Mouse (Mus musculus) stomach, postnatal 0 days (tissue): Measurements from ENCODE around the gene Tbca. TPM values are rescaled to one million over a fixed set of nuclear protein-coding genes. Genes with fewer than 3 reads are reported as not detected.

ENCODE experiments used
- ATAC-seq: fragments of 200-750 bp; cut with Nextera tagmentation; 2 replicates; pipeline ENCODE4 v1.8.0; 2017; ENCODE audit not compliant: low FRiP score, low TSS enrichment
- DNase-seq: peaks from one replicate; pipeline ENCODE4 v3.0.0-alpha.2; 2016; ENCODE audit warnings: low spot score
- H3K27ac ChIP-seq: fragments of 300-500 bp; sonication (generic); replicated peaks from 2 replicates; pipeline ENCODE4 v1.5.1; 2014; ENCODE audit warnings: mild to moderate bottlenecking, control low read depth
- H3K27me3 ChIP-seq: fragments of 300-500 bp; sonication (generic); 2 replicates; pipeline ENCODE4 v1.6.1; 2014; ENCODE audit warnings: low read length; ENCODE audit not compliant: control insufficient read depth, insufficient read depth
- H3K36me3 ChIP-seq: fragments of 300-500 bp; sonication (generic); 2 replicates; pipeline ENCODE4 v1.6.1; 2014; ENCODE audit warnings: low read length, mixed read lengths; ENCODE audit not compliant: control insufficient read depth, insufficient read depth
- H3K4me1 ChIP-seq: fragments of 300-500 bp; sonication (generic); replicated peaks from 2 replicates; pipeline ENCODE4 v1.6.1; 2014; ENCODE audit warnings: antibody characterized with exemption; ENCODE audit not compliant: control insufficient read depth, insufficient read depth
- H3K4me2 ChIP-seq: fragments of 300-500 bp; sonication (generic); replicated peaks from 2 replicates; pipeline ENCODE4 v1.6.1; 2014; ENCODE audit warnings: low read depth, mild to moderate bottlenecking, control low read depth, moderate library complexity
- H3K4me3 ChIP-seq: fragments of 300-500 bp; sonication (generic); 2 replicates; pipeline ENCODE4 v1.5.1; 2014; ENCODE audit warnings: low read depth, low read length, control low read depth
- H3K9ac ChIP-seq: fragments of 300-500 bp; sonication (generic); 2 replicates; pipeline ENCODE4 v1.6.1; 2014; ENCODE audit warnings: mild to moderate bottlenecking, low read length, control low read depth, mixed read lengths
- H3K9me3 ChIP-seq: fragments of 300-500 bp; sonication (generic); 2 replicates; pipeline ENCODE4 v1.6.1; 2016; ENCODE audit warnings: low read length; ENCODE audit not compliant: control insufficient read depth
- CTCF ChIP-seq: IDR thresholded peaks from 2 replicates; pipeline ENCODE4 v1.5.1; 2016; ENCODE audit warnings: antibody characterized with exemption, low read depth, mild to moderate bottlenecking, moderate library complexity
- EP300 ChIP-seq: optimal IDR thresholded peaks from 2 replicates; pipeline ENCODE3; 2016; ENCODE audit warnings: antibody characterized with exemption
- WGBS: fragments of 180-500 bp; shearing (Covaris S2); extraction: QIAGEN DNeasy Blood & Tissue Kit; methylation state at CpG from one replicate; pipeline ENCODE4 v1.1.7; 2014; 5-methylcytosine and 5-hydroxymethylcytosine counted together
- polyA plus RNA-seq: library from polyadenylated mRNA; unstranded; fragments of >200 nt; fragmentation: Nextera tagmentation; extraction: Ambion mirVana; gene quantifications from 2 replicates; pipeline ENCODE4 v1.2.1, GENCODE M21; 2015

Gene Tbca
- polyA plus RNA-seq, 1 experiment from 2014 or later, result 217 TPM

DNA sequence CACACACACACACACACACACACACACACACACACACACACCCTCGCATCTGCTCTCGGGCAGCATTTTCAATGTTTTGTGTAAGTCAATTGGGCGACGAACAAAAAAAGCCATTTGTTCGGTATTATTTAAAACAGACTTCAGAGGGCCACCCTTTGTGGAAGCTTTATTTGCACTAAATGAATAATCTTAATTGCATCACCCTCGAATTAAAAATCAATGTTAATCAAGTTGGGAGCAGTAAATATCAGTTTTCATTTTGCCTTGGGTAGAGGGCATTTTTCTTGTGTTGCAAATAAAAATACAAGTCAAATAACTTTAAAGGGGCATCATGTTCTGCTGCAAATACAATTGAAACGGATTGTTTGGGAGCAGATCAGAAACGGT is 85.3 kb downstream of the Tbca start:
- DNase-seq (no peak), ATAC-seq (no peak)
- H3K27ac ChIP-seq, result no peak overlapping the region
- H3K4me1 ChIP-seq, result no peaks in the 10 kb centered on the region
- H3K9me3 ChIP-seq, result no peaks in the 10 kb centered on the region
- no peaks in the 10 kb centered on the region for H3K36me3 ChIP-seq
- H3K27me3 ChIP-seq, result peaks cover 38% of the 10 kb centered on the region; the same call in 1 of the 2 replicates
- TF ChIP-seq EP300 (no peak), CTCF (no peak)
- WGBS, result 3% methylated on average over 8 of the region's 8 CpGs
- H3K9ac ChIP-seq, result no peak overlapping the region
- no peak overlapping the region for H3K4me2 ChIP-seq
- H3K4me3 ChIP-seq, result no peak overlapping the region

DNA sequence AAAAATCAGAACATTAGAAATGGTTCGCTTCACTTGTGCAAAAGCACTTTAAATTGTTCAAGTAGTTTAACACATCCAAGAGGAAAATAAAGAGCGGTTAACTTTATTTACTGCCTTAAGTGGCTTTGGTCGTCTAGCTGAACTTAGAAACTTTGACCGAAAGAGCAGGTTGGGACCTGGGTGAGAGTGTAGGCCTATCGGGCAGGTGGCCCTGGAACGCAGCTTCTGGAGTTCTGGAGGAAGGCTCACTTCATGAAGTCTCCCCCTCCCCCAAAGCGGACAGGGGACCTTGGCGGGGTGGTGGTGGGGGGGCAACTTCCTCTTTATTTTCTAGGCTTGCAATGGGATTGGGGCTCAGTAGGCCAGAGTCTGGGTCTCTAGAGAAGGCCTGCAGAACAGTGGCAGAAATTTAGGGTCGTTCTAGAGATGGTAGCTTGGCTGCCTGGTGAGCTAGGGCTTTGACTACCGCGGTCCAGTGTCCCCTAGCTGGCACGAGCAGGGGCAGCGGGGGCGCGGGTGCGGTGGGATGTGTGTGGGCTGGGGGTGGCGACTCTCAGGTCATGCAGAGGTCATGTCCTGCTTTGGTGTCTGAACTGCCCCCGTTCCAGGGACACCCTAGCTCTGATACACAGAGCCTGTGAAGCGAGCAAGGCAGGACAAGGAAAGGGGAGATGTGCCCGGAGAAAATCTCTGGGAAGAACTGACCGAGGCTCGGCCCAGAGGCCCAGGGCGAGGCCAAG is 86.1 kb downstream of the Tbca start:
- peaks cover 38% of the 10 kb centered on the region; the same call in 1 of the 2 replicates for H3K27me3 ChIP-seq
- no peak for TF ChIP-seq EP300
- no peak for TF ChIP-seq CTCF
- H3K4me1 ChIP-seq, result no peaks in the 10 kb centered on the region
- DNase-seq (no peak), ATAC-seq (no peak)
- no peak overlapping the region for H3K4me2 ChIP-seq
- H3K9ac ChIP-seq, result no peak overlapping the region
- H3K4me3 ChIP-seq, result no peak overlapping the region
- H3K36me3 ChIP-seq, result no peaks in the 10 kb centered on the region
- no peak overlapping the region for H3K27ac ChIP-seq
- WGBS, result 5% methylated on average over 23 of the region's 23 CpGs
- H3K9me3 ChIP-seq, result no peaks in the 10 kb centered on the region

GRCm38 (mm10) chr13:94875396-94875880 is 86.7 kb downstream of the Tbca start, which contains the start of gene Otp:
TSS of gene Otp (plus strand) at chr13:94875602.
- Histone ChIP-seq H3K36me3 (no peaks in the 10 kb centered on the region), H3K27me3 (peaks cover 37% of the 10 kb centered on the region; the same call in 1 of the 2 replicates), H3K4me1 (no peaks in the 10 kb centered on the region), H3K9me3 (no peaks in the 10 kb centered on the region), H3K9ac (no peak within 1 kb of the TSS), H3K4me3 (no peak within 1 kb of the TSS), H3K4me2 (no peak within 1 kb of the TSS), H3K27ac (no peak within 1 kb of the TSS)
- DNase-seq (no peak), ATAC-seq (no peak)
- WGBS, result 3% methylated on average over 28 of the region's 30 CpGs
- TF ChIP-seq CTCF (no peak), EP300 (no peak)

DNA sequence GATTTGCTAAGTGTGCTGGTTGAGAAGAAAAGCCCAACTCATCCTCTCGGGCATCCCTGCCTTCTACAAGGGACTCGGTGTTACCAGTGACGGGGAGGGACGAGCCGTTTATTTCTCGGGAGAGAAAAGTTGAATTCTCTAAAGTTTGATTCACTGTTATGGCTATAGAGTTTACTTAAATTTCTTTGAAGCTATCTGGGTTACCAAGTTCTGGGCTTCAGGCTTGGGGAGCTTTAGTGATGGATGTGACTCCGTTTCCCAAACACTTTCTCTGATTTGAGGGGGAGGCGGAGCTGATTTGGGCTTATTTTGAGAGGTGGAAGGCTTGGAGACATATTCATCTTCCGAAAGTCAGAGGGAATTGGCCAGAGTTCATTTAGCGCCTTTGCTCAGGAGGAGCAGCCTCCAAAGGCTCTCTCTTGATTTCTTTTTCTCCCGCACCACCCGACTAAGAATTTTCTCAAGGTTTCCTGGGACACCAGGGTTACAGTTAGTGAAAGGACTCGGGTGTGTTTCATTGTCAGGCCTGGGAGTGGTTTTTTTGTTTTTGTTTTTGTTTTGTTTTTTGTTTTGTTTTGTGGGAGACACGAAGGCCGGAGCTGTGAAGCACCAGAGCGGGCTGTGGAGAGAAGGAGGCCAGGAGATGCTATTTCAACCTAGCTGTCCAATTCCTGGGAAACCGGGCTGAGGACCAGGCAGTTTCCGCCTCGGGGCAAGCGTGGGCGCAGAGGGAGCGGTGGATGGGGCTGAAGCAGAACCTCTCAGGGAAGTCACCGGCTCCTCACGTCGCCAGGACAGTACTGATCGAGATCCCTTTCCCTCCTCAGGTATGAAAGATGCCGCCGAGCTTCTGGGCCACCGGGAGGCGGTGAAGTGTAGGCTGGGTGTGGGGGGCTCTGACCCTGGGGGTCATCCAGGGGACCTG is 87.8 kb downstream of the Tbca start:
- peaks cover 34% of the 10 kb centered on the region; the same call in 1 of the 2 replicates for H3K27me3 ChIP-seq
- ATAC-seq (no peak), DNase-seq (no peak)
- no peak overlapping the region for H3K9ac ChIP-seq
- no peaks in the 10 kb centered on the region for H3K4me1 ChIP-seq
- no peak overlapping the region for H3K4me3 ChIP-seq
- H3K27ac ChIP-seq, result no peak overlapping the region
- H3K36me3 ChIP-seq, result no peaks in the 10 kb centered on the region
- no peak for TF ChIP-seq CTCF
- TF ChIP-seq EP300, result no peak
- H3K4me2 ChIP-seq, result no peak overlapping the region
- WGBS, result 3% methylated on average over 29 of the region's 30 CpGs
- H3K9me3 ChIP-seq, result no peaks in the 10 kb centered on the region

GRCm38 (mm10) chr13:94877211-94877590 is 88.5 kb downstream of the Tbca start:
- no peaks in the 10 kb centered on the region for H3K36me3 ChIP-seq
- DNase-seq (no peak), ATAC-seq (no peak)
- 1% methylated on average over 27 of the region's 27 CpGs for WGBS
- H3K27me3 ChIP-seq, result peaks cover 34% of the 10 kb centered on the region; the same call in 1 of the 2 replicates
- no peak for TF ChIP-seq EP300
- TF ChIP-seq CTCF, result no peak
- no peaks in the 10 kb centered on the region for H3K9me3 ChIP-seq
- no peak overlapping the region for H3K9ac ChIP-seq
- H3K4me3 ChIP-seq, result no peak overlapping the region
- no peak overlapping the region for H3K27ac ChIP-seq
- no peak overlapping the region for H3K4me2 ChIP-seq
- H3K4me1 ChIP-seq, result no peaks in the 10 kb centered on the region
